Mouse (Mus musculus): Measurements from ENCODE around the gene Ankrd13c.

Gene Ankrd13c

GRCm38 (mm10) chr3:157955466-157955865, 8.4 kb downstream of the Ankrd13c start:
- DNase-seq (ENCODE audit: low spot score), result no peak

- no peak for DNase-seq (ENCODE audit: low spot score)
These were observed 9.2 kb downstream of the Ankrd13c start for GRCm38 (mm10) chr3:157956201-157956600.

- no peak for DNase-seq (ENCODE audit: low spot score)
These were observed 10.3 kb downstream of the Ankrd13c start for GRCm38 (mm10) chr3:157957320-157957719.

- DNase-seq (ENCODE audit: low spot score), result no peak
These were observed 24.1 kb downstream of the Ankrd13c start for GRCm38 (mm10) chr3:157971151-157971550.

GRCm38 (mm10) chr3:157973236-157973635, 26.2 kb downstream of the Ankrd13c start:
- no peak for DNase-seq (ENCODE audit: low spot score)

GRCm38 (mm10) chr3:157979619-157980018, 32.6 kb downstream of the Ankrd13c start:
- DNase-seq (ENCODE audit: low spot score), result no peak

GRCm38 (mm10) chr3:157993322-157993721, 46.3 kb downstream of the Ankrd13c start:
- DNase-seq (ENCODE audit: low spot score), result no peak

GRCm38 (mm10) chr3:157995726-157996125, 48.7 kb downstream of the Ankrd13c start:
- no peak for DNase-seq (ENCODE audit: low spot score)

GRCm38 (mm10) chr3:157998742-157999369, 51.8 kb downstream of the Ankrd13c start:
- no peak for DNase-seq (ENCODE audit: low spot score)

GRCm38 (mm10) chr3:158008647-158009046, 61.6 kb downstream of the Ankrd13c start:
- no peak for DNase-seq (ENCODE audit: low spot score)

GRCm38 (mm10) chr3:158009762-158010320, 62.8 kb downstream of the Ankrd13c start:
- DNase-seq (ENCODE audit: low spot score), result no peak

- DNase-seq (ENCODE audit: low spot score), result peak; percentile 88
These were observed 84.4 kb downstream of the Ankrd13c start for GRCm38 (mm10) chr3:158031371-158031925.

GRCm38 (mm10) chr3:158032106-158032505, 85.1 kb downstream of the Ankrd13c start:
- DNase-seq (ENCODE audit: low spot score), result no peak

GRCm38 (mm10) chr3:158035866-158036265, 88.8 kb downstream of the Ankrd13c start:
- no peak for DNase-seq (ENCODE audit: low spot score)

GRCm38 (mm10) chr3:158036329-158036988, 89.4 kb downstream of the Ankrd13c start, which contains the start of the genes Srsf11 and Lrrc40:
Gene Srsf11, minus strand, starts transcription at chr3:158036639.
Gene Lrrc40, plus strand, starts transcription at chr3:158036662.
- peak; percentile 95 for DNase-seq (ENCODE audit: low spot score)

GRCm38 (mm10) chr3:158038106-158038505, 91.1 kb downstream of the Ankrd13c start:
- no peak for DNase-seq (ENCODE audit: low spot score)

- DNase-seq (ENCODE audit: low spot score), result no peak
These were observed 93.7 kb downstream of the Ankrd13c start for GRCm38 (mm10) chr3:158040755-158041154.

- no peak for DNase-seq (ENCODE audit: low spot score)
These were observed 102.5 kb downstream of the Ankrd13c start for GRCm38 (mm10) chr3:158049508-158049907.

Measured in T-cell, adult 2 months (primary cell).